Mouse (Mus musculus) CD8-positive naive resting alpha-beta T cell, adult 57 days (primary cell): ENCODE measurements around the gene Zfp989. TPM values are rescaled to one million over a fixed set of nuclear protein-coding genes. Genes with fewer than 3 reads are reported as not detected.

Experiments used
- total RNA-seq: library from RNA; stranded (reverse); gene quantifications from one replicate; pipeline ENCODE4 v1.2.4, GENCODE M21; 2023

Gene Zfp989
- total RNA-seq, result 0.31 TPM

DNA sequence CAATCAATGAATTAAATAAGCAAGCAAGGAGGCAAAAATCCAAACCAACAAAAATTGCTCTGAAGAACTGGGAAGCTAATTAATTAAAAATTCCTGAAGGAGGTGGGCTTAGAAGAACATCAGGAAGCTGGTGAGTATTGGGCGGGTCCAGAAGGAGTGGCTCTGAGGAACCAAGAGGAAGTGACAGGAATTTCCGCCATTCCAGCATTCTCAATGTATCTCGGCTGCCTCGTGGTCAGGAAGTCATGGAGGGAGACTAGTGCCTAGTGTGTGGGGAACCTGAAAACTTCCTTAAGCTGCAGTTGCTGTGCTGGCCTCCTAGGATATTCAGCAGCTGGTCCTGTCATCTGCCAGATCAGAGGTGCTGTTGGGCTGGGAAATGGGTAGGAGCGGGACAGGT, at the start of gene Zfp989:
Gene Zfp989, plus strand, starts transcription at position 220 of the 400 bp plus-strand sequence.

DNA sequence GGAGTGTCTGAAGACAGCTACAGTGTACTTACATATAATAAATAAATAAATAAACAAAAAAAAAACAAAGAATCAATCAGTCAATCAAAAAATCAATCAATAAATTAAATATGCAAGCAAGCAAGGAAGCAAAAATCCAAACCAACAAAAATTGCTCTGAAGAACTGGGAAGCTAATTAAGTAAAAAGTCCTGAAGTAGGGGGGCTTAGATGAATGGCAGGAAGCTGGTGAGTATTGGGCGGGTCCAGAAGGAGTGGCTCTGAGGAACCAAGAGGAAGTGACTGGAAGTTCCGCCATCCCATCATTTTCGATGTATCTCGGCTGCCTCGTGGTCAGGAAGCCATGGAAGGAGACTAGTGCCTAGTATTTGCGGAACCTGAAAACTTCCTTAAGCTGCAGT, 49.8 kb downstream of the Zfp989 start, which contains the start of gene Rex2:
Gene Rex2, plus strand, starts transcription at position 301 of the 400 bp plus-strand sequence.

Other genes starting within 250 kb of the Zfp989 start
- not detected for gene Gm21411, start 62.4 kb upstream of the Zfp989 start, total RNA-seq
- gene Rex2, start 49.9 kb downstream of the Zfp989 start, total RNA-seq, result 1.8 TPM
- gene Zfp991, start 160.1 kb downstream of the Zfp989 start, total RNA-seq, result 7.5 TPM